Mouse (Mus musculus) small intestine, adult 10 weeks (tissue): Measurements from ENCODE around the gene Serac1. TPM values are rescaled to one million over a fixed set of nuclear protein-coding genes. Genes with fewer than 3 reads are reported as not detected.

ENCODE experiments used
- polyA plus RNA-seq: library from polyadenylated mRNA; stranded (reverse); fragments of 350-450 nt; fragmentation: Illumina TruSeq; extraction: RNeasy Lipid Tissue Mini Kit (QIAGEN cat#74804); gene quantifications from one replicate; pipeline ENCODE4 v1.2.3, GENCODE M21; 2014; ENCODE audit warnings: low replicate concordance

The Serac1 gene
- polyA plus RNA-seq = 2.9 TPM

DNA sequence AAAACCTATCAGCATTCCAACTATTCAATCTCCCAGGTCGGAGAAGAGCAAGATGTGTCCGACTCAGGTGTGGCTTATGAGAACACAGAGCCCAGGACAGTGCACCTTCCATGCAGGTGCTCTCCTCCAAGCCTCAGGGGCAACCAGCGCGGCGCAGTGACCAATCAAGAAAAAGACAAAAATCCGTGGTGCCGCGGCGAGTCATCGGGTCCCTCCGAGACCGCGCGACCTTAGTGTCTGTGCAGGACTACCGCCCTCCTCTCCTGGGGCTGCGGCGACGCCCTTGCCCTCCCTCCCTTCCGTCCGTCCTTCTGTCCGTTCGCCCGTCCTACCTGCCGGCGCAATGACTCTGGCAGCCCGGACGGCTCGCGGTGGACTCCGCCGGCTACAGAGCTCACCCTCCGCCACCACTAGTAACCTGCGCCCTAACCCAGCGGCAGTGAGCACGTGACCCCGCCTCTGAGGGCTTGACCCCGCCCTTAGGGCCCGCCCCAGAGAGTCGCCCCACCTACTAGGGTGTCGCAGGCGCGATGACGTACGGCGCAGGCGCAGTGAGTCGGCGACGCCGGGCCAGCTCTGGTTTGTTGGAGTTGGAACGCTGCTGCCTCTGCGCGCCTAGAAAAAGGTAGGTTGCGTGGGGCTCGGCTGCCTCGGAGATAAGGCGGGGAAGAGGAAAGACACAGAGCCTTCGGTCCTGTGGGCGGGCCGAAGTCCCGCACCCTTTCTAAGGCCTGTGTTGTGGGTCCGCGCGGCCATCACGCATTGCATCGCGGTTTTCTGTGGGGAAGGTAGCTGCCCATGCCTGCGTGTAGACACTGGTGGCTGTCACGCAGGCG is at the start of gene Serac1, which contains the start of gene Gtf2h5:
TSS of gene Serac1 (minus strand) at position 455 of the 836 bp plus-strand sequence.
TSS of gene Gtf2h5 (plus strand) at position 500 of the 836 bp plus-strand sequence.

DNA sequence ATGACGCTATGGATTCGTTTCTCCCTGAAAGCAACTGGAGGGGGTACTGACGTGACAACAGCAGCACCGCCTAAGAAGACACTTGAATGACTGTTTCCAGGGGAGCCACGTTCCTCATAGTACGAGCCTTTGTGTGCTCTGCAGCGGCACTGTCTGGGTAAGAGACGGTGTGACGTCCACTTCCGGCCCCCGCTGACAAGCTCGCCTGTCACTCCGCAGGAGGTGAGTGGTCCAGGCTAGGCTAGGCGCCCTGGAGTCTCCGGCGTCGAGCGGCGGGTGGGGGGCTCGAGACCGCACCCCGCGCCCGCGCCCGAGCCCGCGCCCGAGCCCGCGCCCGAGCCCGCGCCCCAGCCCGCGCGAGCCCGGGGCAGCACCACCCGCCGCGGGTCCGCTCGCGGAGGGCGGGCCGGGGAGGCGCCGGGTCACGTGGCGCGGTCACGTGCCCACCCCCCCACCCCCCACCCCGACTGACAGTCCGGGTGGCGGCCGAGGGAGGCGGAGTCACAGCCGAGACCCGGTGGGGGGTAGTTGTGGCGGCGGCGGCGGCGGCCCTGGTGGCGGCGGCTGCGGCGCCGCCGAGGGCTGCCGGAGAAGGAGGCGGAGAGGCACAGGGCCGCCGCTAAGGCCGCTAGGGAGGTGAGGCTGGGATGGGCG is 26.9 kb upstream of the Serac1 start, which contains the start of gene Tulp4:
TSS of gene Tulp4 (plus strand) at position 77 of the 654 bp plus-strand sequence.

Other genes with a start within 250 kb of the Serac1 start
- gene Snx9, start 238.4 kb downstream of the Serac1 start, polyA plus RNA-seq = 122 TPM
- gene Synj2, start 138.5 kb downstream of the Serac1 start, polyA plus RNA-seq = 1.9 TPM
- 26.5 TPM for gene Gtf2h5, start within 50 bp of the Serac1 start, polyA plus RNA-seq
- gene Tulp4, start 26.7 kb upstream of the Serac1 start, polyA plus RNA-seq = 55.1 TPM
- 22.7 TPM for gene Tmem181a, start 177.1 kb upstream of the Serac1 start, polyA plus RNA-seq
- gene Dynlt1a, start 237.8 kb upstream of the Serac1 start, polyA plus RNA-seq = 6.1 TPM